Mouse (Mus musculus) common myeloid progenitor, adult 5-6 weeks (primary cell): ENCODE results near the gene Gm28374. TPM values are rescaled to one million over a fixed set of nuclear protein-coding genes. Genes with fewer than 3 reads are reported as not detected.

ENCODE experiments used
- ATAC-seq: replicated peaks from 2 replicates; pipeline ENCODE4 v1.8.0; 2016; ENCODE audit warnings: low read depth, mild to moderate bottlenecking, moderate TSS enrichment, inconsistent platforms; ENCODE audit not compliant: poor library complexity, severe bottlenecking
- total RNA-seq: library from RNA; stranded (forward); fragments of 200-1000, 187-1606 nt; gene quantifications from 2 replicates; pipeline ENCODE4 v1.2.3, GENCODE M21; 2017

Gene Gm28374
- total RNA-seq, 1 experiment from 2014 or later, result not detected

GRCm38 (mm10) chr19:6094119-6094518 is 12.1 kb upstream of the Gm28374 start, which contains the start of gene AC131692.1:
Gene AC131692.1 (plus strand): TSS chr19:6094419.
- ATAC-seq, result no peak

DNA sequence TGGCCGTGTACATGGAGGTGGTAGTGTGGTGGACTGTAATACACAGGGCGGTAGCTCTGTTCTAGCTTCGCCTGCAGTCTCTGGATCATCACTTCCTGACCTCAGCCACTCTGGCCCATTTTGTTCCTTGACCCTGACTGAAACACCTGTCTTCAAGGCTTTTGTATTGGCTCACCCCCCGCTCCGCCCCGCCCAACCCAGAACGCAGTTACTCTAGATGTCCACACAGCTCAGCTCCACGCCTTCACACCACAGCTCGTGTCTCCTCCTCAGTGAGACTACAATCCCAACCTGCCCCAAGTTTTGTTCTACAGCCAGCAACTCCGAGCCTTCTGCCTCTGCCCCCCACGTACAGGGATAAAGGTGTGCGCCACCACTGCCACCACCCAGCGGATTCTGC is 6.8 kb upstream of the Gm28374 start:
- no peak for ATAC-seq

GRCm38 (mm10) chr19:6085417-6085879 is 3.4 kb upstream of the Gm28374 start:
- ATAC-seq, result peak; percentile 83

DNA sequence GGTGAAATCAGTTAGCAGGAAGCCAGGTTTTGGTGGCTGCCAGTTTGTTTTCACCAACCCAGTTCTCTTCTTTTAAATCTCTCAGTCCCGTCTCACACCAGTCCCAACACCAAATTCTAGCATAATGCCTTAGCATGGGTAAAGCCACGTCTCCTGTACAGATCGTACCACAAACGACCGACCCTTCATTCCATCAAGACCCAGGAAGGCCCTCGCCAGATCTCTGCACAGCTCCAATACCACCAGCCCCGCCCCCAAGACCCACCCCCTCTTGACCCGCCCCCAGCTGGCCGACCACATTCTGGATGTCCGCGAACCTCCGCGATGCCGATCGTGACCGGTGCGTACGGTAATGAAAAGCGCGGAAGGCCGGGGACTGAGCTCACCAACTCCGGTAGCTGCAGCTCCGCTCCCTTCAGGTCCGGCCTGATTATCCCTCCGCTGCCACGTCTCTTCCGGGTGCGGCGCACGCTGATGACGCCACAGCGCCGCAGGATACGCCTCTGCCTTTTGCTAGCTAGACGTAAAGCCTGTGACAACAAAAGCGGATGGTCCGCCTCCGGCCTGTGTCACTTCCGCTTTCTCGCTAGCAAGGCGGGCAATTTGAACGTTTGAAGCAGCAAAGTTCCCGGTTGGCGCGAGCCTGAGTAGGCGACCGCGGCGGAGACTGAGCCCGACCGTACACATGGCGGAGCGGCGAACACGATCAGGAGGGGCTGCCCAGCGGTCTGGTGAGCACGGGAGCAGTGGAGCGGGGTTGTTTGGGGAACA is 2.6 kb upstream of the Gm28374 start, which contains the start of the genes Zfpl1 and Cdca5:
Zfpl1 (minus strand) TSS at position 479 of the 771 bp plus-strand sequence.
Cdca5 (plus strand) TSS at position 506 of the 771 bp plus-strand sequence.
- ATAC-seq, result peak; percentile 94

DNA sequence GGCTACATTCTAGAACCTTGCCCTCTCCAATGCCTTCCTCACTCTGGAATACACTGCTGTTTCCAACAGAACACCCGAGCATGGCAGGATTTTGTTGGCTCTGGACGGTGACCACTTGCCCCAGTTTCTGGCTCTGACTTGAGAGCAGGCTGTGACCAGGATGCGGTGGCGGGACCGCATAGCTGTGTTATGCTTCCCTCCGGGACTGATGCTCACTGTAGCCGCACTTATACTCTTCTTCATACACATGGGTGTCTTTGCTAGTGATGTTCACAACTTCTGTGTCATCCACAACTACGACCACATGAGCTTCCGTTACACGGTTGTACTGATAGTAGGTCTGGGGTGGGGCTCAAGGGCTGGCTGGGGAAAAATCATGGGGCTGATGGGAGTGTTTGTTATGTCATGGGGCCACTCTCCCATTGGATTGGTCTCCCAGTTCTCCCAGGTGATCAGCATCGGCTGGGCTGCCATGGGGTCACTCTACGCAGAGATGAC is 2.0 kb downstream of the Gm28374 start, which contains the start of gene Tmem262:
Tmem262 (plus strand) TSS at position 51 of the 498 bp plus-strand sequence.
- ATAC-seq, result no peak

- ATAC-seq, result peak; percentile 96
Measured at GRCm38 (mm10) chr19:6076564-6077393, 5.3 kb downstream of the Gm28374 start, which contains the start of gene Vps51. Gene Vps51 (minus strand): TSS chr19:6077231.

DNA sequence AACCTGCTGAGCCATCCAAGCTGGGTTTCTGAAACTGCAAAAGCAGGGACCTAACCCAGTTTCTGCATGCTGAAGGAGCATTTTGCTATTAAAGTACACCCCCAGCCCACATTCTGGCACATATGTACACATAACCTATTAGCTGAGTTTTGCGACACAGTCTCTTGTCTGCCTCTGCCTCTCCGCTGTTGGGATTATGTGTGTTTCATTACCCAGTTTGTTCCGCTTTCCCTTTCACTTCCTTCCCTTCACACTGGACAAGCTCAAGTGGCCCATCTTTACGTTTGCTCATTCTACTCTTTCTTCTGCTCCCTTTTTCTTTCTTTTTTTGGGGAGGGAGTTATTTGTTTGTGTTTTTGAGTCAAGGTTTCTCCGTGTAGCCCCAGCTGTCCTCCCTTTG is 8.2 kb downstream of the Gm28374 start:
- no peak for ATAC-seq

DNA sequence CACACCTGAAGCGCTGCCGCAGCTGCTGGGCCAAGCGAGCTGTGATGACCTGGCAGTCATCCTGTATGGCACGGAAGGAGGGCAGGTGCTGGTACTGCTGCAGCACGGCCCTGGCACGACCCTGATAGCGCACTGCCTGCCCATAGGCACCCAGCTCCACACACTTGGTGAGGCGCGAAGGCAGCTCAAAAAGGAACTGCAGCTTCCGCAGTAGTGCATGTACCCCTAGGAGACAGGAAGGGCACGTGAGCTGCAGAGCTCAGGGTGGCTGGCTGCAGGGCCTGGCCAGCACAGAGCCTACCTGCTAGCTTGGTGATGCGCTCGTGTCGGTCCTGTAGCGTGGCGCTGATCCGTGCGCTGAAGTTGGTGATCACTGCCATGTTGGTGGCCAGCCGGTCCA is 10.8 kb downstream of the Gm28374 start:
- no peak for ATAC-seq

DNA sequence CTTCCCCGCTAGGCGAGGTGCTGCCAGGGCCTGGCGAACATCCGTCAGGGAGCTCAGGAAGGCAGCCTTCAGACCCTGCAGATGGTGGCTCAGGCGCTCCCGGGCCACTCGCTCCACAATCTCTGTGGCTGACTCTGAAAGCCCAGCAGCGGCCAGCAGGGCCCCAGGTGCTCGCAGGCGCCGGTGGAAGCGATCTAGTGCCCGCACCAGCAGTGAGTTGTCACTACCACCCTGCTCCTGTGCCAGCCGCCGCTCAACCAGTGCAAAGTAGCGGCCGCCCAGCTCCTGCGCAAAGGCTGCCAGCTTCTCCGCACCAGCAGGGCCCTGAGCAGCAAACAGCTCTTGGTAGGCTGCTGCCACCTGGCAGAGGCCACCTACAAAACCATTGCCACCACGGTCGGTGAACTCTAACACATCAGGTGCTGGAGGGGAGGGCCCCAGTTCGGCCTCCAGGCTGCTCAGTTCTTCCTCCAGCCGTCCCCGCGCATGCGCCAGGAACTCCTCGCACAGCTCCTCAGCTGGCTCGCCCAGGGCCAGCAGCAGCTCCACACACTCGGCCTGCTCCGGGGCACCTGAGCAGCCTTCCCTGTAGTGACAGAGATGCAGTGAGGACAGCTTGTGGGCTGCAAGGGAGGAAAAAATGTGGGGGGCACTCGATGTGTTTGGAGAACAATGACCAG is 11.3 kb downstream of the Gm28374 start:
- ATAC-seq, result no peak

- no peak for ATAC-seq
Measured at GRCm38 (mm10) chr19:6069851-6070250, 12.2 kb downstream of the Gm28374 start.

GRCm38 (mm10) chr19:6068951-6069350 is 13.1 kb downstream of the Gm28374 start:
- ATAC-seq, result no peak

GRCm38 (mm10) chr19:6067724-6068415 is 14.2 kb downstream of the Gm28374 start, which contains the start of gene Tm7sf2:
Gene Tm7sf2 (minus strand): TSS chr19:6068373.
- peak; percentile 95 for ATAC-seq

DNA sequence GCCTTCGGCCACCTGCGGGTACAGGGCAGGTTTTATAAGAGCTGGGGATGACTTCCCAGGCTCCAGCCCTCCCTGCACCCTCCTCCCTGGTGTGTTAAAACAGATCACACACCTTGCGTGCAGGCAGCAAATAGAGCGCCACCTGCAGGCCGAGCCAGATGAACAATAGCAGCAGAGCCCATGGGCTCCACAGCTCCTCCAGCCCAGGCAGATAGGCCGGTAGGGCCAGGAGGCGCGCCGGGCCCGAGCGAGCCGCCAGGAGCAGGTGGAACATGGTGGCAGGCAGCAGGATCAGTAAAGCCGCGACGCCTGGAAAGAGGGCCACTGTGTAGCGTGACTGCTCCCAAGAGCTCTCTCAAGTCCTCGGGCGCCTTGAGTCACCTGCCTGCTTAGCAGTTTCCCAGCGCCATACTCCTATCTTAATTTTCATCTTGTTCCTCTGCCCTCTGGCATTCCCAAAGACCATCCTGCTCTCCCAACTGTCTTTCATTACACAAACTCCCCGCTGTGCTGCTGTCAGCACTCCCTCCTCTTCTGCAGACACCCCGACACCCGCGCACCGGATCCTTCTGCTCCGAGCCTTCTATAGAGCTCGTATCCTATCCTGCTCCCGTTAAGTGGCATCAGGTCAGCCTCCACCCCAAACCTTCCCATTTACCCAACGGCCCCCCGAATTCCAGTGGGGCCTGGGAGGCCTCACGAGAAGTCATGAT is 14.9 kb downstream of the Gm28374 start:
- peak; percentile 68 for ATAC-seq

GRCm38 (mm10) chr19:6066571-6066970 is 15.5 kb downstream of the Gm28374 start:
- no peak for ATAC-seq

DNA sequence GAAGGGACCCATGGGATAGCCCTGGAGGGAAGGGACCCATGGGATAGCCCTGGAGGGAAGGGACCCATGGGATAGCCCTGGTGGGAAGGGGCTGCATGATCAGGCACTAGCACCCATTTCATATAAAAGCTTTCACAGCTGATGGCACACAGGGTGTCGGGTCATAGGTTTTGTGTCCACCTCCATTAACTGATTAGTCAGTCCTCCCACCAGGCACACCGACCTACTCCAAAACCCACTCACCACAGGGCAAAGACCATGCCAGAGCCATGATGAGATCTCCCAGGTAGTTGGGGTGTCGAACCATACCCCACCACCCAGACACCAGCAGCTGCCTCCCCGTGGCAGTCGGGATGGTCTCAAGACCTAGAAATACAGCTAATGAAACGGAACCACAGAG is 19.0 kb downstream of the Gm28374 start:
- no peak for ATAC-seq

- no peak for ATAC-seq
Measured at GRCm38 (mm10) chr19:6062418-6062817, 19.6 kb downstream of the Gm28374 start.

GRCm38 (mm10) chr19:6061641-6062302 is 20.3 kb downstream of the Gm28374 start:
- peak; percentile 46 for ATAC-seq

DNA sequence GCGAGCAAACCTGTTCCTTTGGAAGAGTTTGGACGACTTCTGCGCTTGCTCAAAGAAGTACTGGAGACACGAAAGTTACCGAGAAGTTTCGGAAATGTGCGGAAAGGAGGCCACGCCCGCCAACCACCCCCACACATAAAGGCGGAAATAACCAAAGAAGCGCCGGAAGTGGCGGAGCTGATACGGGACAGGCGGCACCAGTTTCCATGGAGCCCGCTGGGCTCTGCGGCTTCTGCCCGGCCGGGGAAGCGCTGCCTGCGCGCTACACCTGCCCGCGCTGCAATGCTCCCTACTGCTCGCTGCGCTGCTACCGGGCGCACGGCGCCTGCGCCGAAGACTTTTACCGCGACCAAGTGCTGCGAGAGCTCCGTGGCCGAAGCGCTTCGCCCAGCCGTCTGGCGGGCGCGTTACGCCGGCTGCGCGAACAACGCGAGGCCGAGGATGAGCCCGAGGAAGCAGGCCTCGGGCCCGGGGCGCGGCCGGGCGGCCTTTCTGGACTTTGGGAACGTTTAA is 21.0 kb downstream of the Gm28374 start, which contains the start of gene Znhit2:
Znhit2 (plus strand) TSS at position 172 of the 513 bp plus-strand sequence.
- ATAC-seq, result peak; percentile 74
